Mouse (Mus musculus) megakaryocyte, embryonic 14.5 days (primary cell): ENCODE measurements around the gene Armc5.

Experiments
- FLI1 ChIP-seq: IDR thresholded peaks from 2 replicates; pipeline ENCODE4 v1.6.1; 2012; ENCODE audit warnings: low read length, inconsistent platforms, mixed read lengths
- GATA1 ChIP-seq: IDR thresholded peaks from 3 replicates; pipeline ENCODE4 v1.6.1; 2012; ENCODE audit warnings: mixed read lengths, low read length, inconsistent platforms, borderline replicate concordance

GRCm38 (mm10) chr7:128240131-128240784 lies 3.1 kb downstream of the Armc5 start:
- TF ChIP-seq GATA1 (no peak), FLI1 (no peak)
